Mouse (Mus musculus) testis, adult 2 months (tissue): ENCODE data around the gene Pias3.

Source experiments
- CTCF ChIP-seq: fragments of 200-500 bp; IDR thresholded peaks from 2 replicates; pipeline ENCODE4 v1.5.1; 2012; ENCODE audit warnings: low read depth, mild to moderate bottlenecking, inconsistent platforms, low read length, moderate library complexity; ENCODE audit not compliant: control insufficient read depth, insufficient read depth, insufficient replicate concordance
- POLR2A ChIP-seq: fragments of 200-500 bp; IDR thresholded peaks from 2 replicates; pipeline ENCODE4 v1.6.1; 2012; ENCODE audit warnings: low read depth, mild to moderate bottlenecking, inconsistent platforms, low read length, moderate library complexity; ENCODE audit not compliant: control insufficient read depth

- TF ChIP-seq POLR2A (no peak), CTCF (no peak)
These were observed 3.0 kb downstream of the Pias3 start for GRCm38 (mm10) chr3:96698993-96699690.
